Mouse (Mus musculus) CH12F3 (cell line): ENCODE measurements around the gene Tmem251.

ENCODE experiments used
- in situ Hi-C: fragments of 300-500 bp; cut with MboI; formaldehyde crosslinking; loops from 2 replicates; pipeline ENCODE4 v1.14.3; 2020; ENCODE audit warnings: low sequenced_read_pairs

Tmem251 gene

DNA sequence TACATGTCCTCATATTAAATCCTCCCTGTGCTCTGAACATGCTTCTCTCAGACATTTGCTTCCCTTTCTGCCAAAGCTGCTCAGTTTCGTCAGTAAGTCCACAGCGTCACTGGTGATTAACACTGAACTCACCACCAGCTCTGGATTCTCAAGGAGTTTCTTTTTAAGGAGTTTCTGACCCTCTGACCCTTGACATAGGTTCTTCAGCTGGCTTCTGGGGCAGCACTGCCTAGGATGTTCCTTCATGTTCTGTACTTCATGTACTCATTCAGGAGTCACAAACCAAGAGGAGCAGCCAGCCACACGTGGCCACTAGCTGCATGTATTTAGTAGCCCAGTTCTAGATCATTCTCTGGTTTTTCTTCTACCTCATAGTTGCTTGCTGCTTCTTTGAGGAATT lies 4.7 kb downstream of the Tmem251 start:
- in situ Hi-C loops = no loop called here

DNA sequence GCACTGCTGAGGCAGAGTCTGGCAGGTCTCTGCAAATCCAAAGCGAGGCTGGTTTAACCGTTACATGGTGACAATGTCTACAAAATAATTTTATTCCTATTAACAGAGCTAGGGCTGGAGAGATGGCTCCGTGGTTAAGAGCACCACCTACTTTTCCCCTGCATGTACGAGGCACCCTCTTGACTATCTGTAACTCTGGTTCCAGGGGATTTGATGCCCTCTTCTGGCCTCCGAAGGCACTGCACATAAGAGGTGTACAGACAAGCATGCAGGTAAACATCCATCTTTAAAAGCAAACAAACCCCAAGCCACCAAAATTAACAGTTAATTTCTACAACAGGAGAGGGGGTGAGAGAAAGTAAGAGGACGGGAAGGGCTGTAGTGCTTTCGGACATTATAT lies 12.7 kb downstream of the Tmem251 start:
- in situ Hi-C loops = no loop called here

DNA sequence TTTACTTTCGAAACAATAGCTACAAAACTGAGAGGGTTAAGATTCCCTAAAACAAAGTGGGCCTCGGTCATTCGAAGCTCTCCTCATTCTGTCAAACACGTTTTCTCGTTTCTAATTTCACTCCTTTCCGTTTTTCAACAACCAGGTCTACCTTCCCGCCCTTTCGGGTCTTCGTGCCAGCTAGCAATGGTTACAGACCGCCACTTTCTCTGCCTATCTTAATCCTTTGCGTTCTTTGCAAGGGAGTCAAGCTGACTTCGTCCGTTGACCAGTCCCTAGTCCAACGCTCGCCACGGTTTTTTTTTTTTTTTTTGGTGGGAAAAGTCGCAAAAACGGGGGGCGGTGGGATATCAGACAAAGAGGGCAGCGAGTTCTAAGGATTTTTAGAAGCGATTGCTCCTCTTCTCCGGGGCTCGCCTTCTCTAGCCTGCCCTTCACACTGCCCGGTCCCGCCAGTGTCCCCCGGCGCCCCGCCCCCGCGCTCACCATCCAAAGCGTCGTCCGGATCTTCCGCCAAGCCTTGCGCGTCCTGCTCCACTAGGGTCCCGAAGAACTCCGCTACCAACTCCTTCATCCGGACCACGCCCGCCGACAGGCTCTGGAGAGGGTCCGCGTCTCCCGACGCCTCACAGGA lies 13.6 kb downstream of the Tmem251 start:
- in situ Hi-C loops = no loop called here

DNA sequence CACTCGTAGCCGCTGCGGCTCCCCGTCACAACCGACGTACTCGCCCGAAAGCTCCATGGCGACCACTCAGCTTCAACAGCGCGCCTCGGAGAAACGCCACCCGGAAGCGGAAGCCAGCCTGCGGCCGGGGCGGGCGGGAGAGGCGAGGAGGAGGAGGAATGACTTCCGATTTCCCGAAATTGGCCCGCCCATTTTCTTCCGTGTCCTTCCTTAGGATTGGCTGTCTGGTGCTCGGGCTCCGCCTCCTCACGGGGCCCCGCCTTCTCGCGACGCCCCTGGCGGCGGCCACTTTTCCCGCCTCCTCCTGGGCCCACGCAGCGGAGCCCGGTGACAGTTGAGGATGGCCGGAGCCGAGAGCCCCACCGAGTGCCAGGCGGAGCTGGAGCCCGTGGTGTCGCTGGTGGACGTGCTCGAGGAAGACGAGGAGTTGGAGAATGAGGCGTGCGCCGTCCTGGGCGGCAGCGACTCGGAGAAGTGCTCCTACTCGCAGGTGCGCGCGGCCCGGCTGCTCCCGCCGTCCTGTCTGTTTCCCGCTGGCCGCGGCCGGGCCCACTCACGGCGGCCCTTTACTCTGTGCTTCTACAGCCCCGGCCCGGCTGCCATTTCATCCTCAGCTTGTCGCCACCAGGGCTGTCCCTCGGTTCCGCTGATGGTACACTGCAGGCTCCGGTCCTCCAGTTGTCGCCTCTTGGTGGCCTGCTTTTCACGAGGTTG lies 14.3 kb downstream of the Tmem251 start, which contains the start of the genes Gm28051, Gon7 and Ubr7:
Gene Gm28051 (minus strand): TSS at position 77 of the 714 bp plus-strand sequence.
Gene Gon7 (minus strand): TSS at position 115 of the 714 bp plus-strand sequence.
Gene Ubr7 (plus strand): TSS at position 279 of the 714 bp plus-strand sequence.
- in situ Hi-C loops = no loop called here

DNA sequence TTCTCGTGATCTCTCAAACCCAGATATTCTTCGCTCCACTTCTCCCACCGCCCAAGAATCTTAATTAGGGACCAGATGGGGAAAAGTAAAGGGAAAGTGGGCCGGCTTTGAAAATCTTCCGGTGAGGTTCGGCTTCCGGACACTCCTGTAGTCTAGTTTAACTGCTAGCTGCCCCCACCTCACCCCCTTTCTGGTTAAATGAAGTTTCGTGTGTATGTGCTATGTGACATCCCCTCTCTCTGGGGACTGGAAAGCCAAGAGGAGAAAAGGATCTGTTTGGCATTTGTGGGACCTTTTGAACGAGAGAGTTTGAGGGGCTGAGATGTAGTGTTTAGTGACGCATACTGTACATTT lies 14.8 kb downstream of the Tmem251 start, which contains the start of gene Gm20604:
Gene Gm20604 (minus strand): TSS at position 270 of the 354 bp plus-strand sequence.
- in situ Hi-C loops = no loop called here

DNA sequence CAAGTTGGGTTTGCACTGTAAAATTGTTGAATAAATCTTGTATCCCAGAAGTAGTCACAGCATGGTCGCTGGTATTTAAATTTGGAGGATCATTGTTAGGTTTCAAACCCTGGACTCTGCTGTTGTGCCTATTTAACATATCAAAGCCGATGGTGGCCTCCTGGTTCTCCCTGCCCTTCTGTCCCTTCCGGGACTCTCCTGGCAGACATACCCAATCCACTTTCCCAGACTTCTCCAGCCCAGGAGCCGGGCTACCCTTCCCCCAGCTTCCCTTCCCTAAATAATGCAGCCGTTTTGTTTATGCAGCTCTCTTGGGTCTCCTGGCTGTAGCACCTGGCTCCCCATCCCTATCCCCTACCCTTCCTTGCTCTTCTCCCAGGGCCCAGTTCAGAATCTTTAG lies 15.4 kb downstream of the Tmem251 start:
- in situ Hi-C loops = no loop called here

DNA sequence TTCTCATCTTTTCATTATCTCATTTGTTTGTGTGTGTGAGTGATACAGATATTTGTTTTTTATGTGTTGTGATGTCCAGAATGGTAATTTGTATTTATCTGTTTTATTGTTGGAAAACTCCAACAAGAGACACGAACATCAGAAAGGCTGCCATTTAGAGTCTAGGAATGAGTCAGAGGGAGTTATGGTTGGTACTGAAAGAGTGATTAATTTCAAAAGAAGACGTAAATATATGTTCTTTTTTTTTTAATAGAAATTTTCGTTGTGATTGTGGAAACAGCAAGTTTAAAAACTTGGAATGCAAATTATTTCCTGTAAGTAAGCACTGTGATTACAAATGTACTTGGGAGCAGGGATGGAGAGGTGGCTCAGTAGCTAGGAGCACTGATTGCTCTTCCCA lies 18.1 kb downstream of the Tmem251 start:
- in situ Hi-C loops = no loop called here

DNA sequence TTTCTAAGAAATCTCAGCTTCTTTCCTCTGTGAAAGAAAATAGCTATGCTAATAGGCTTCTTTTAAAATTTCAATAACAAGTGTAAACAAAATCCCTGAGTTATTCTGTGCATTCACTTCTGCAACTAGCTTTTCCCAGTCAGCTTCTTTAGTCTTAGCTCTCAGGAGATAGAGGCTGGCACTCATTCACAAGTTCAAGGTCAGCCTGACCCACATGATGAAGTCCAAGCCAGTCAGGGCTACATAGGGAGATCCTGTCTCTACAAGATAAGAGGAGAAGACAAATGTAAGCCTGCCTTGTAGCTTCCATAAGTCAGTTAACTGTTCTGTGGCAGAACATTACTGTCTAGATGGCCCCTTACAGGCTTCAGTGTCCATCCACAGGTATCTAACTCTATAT lies 20.1 kb downstream of the Tmem251 start:
- in situ Hi-C loops = no loop called here

DNA sequence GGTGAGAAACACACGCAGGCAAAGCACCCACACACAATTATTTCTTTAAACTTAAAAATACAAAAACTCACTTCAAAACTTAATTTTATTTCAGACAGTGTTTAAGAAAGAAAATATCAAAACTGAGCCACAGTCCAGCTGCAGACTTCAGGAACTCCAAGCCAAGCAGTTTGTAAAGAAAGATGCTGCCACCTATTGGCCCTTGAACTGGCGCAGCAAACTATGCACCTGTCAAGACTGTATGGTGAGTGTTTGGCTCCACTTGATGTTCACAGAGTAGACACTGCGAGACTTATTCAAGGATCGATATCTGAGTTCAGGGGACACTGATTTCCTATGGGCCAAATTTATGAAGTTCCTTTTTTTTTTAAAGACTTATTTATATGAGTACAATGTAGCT lies 25.4 kb downstream of the Tmem251 start:
- in situ Hi-C loops = no loop called here

DNA sequence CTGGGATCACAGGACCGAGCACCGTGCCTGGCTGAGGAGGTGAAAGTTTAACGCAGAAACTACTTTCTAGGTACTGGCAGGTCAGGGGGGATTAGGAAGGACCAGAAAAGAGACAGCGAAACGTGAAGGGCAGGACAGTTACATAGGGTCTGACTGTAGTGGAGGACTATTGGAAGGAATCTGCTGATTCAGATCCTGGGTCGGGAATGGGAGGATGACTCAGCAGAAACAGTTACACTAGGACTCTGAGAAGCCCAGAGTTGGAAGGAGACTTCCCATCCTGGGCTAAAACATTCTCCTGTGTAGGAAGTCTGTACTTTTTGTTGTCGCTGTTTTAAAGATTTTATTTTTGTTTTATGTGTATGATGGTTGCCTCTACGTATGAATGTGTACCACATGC lies 28.0 kb downstream of the Tmem251 start:
- in situ Hi-C loops = no loop called here

DNA sequence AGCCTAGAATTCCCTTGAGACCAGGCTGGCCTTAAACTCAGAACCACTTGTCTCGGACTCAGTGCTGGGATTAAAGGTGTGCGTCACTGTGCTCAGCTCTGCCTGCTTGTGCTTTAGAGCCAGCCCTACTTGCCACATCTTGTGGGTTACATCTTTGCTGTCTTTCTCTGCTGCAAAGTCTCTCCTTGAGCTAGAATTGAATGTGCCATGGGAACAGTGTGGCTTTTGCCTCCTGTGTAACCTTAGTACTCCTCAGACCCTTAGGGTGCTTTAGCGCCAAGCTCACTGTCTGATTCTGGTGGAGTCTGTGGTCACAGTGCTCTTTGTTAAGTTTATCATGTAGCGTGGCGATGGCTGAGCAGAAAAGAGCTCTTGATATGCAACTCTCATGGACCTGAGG lies 29.1 kb downstream of the Tmem251 start:
- in situ Hi-C loops = no loop called here

DNA sequence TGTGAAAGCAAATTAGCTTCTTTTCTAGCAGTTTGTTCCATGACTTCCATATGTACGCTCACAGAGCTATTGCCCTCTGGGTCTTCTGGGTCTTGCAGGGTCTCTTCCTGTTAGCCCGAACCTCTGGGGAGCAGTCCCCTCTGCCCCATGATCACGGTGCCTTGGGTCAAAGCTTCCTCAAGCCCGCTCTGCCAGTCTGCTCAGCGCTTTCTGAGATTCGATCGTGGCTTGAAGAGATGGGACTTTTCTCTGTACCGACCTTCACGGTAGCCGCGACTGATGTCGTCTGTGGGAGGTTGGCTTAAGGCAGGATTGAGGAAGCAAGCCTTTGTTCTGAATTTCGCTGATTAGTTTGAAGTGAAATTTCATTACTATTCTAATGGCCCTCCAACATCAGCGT lies 32.5 kb downstream of the Tmem251 start:
- in situ Hi-C loops = no loop called here

DNA sequence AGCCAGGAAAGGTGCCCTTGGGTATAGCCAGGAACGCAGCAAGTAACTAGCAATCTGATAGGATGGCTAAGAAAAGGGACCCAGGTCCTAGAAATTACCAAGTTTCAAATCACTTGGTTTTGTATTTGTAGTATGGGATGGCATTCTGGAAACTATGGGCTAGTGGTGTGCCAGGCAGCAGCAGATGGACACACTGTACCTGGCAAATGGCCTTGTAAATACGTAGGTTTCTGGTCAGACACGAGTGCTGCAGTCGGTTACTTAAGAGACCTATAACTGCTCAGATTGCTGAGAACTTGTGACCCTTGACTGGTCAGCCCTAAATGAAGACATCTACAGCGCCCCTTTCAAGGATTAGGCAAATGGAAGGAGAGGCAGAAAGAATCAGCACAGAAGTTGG lies 34.6 kb downstream of the Tmem251 start:
- in situ Hi-C loops = no loop called here

DNA sequence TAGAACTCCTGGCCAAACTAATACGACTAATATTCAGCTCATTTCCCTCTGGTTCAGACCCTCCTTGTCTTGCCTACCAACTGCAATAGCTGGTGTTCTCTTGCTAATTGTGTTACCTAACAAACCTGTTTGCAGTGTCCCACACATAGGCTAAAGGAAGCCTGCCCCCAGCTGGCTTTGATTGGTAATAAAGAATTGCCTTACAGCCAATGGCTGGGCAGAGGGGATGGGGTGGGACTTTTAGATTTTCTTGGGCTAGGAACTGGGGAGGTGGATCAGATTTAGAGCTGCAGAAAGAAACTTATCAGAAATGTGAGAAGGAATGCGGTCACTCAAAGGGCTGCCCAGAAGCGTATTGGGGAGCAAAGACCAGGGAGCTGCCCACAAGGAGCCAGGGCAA lies 35.9 kb downstream of the Tmem251 start:
- in situ Hi-C loops = no loop called here

DNA sequence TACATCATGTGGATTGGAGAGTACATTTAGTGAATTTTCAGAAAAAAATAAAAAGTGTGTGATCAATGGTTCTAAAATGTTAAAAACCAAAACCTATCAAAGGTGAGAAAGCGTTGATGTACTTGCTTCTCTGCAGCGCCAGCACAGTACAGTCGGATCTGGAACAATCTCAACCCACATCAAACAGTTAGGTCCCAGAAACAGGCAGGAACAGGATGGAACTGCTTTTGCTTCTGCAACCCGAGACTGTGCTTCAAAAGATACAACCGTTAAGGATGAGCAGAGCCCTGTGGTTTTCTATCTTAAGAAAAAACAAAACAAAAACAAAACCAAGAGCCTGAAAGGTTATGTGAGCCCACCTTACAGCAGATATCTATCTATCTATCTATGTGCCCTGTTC lies 39.3 kb downstream of the Tmem251 start:
- in situ Hi-C loops = no loop called here

DNA sequence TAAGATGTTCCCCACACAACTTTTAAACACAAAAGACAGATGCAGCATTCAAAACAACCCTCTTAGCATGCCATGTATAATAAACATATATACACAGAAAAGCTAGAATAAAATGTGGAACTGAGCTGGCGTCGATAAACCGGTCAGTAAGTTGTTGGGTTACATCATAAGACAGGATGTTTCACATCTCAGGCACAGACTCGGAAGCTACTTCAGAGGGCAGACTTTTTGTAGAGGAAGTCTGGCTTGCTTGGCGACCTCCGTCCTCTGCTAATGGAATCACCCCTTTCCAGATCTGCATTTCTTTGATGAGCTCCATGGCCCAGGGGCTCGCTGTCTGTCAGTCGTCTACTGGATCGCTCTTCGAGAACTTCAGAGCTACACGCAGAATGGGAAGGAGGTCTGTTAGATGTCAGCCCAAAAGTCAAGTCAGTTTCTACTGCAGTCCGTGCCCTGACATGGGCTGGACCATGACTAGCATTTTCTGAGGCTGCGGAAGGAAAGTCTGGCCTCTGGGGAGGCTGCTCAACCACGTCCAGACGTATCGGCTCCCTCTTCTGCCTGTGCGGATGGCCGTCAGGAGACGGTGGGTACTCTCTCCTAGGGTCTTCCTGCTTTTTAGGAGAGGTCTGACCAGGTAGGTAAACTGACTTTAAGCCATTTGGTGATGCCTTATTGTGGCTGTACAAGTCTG lies 41.5 kb downstream of the Tmem251 start:
- in situ Hi-C loops = no loop called here

DNA sequence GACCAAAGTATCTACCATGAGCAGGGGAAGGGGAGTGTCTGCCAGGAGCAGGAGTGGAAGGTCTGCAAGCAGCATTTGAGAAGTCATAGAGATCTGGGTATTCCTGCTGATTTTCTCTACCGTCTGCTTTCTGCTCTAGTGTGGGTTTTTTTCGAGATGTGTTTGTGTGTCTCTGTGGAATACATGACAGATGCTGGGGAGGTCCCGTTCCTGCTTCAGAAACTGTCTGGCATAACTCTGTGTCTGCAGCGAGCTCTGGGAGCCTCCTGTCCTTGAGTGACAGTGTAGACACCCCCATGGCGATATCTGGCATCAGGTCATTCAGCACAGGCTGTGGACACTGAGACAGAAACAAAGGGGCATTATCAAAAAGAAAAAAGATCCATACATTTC lies 42.0 kb downstream of the Tmem251 start:
- in situ Hi-C loops = no loop called here

DNA sequence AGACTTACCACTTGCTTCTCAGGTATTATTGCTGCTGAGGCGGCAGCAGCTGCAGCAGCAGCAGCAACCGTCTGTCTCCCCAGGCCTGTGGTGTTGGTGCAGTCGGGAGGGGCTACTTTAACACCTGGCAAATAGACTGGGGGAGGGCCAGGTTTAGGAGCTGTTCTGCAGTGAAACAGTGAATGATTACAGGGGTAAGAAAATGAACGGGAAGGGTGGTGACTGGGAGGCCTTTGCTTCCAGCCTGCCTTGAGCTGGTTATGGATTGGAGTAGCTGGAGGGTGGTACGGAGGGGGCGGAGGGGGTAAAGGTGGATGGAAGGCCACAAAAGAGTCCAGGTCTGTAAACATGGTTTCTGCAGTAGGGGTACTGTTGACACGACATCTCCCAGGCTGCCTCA lies 44.4 kb downstream of the Tmem251 start:
- in situ Hi-C loops = no loop called here
